7 mouse cellular contexts compared by ENCODE assay signal in the genomic region with DNA sequence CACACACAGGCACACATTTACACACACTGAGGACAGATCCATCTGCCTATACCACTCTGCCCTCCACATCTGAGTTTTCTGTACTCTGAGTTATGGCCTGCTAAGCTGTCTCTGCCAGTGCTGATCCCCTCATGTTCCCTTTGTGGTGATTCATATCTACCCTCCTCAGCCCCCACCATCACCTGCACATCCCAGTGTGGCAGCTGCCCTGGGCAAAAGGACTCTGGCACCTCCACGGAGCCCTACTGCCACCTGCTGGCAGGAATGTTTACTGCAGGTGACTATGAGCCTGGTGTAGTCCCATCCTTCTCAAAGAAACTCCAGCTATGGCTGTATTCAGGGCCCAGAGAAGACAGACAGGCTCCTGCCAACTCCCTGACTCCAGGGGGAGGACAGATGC. TPM values are rescaled to one million over a fixed set of nuclear protein-coding genes. Genes with fewer than 3 reads are reported as not detected.
DNase-seq lines count a peak whose midpoint lies in the region; ATAC-seq and TF ChIP-seq lines count a peak whose summit lies in the region.

No protein-coding gene starts in this region.

- no peaks in the 10 kb centered on the region for H3K9me3 ChIP-seq in intestine, embryonic 15.5 days
- H3K9me3 ChIP-seq in midbrain, embryonic 13.5 days: no peaks in the 10 kb centered on the region

- no peak overlapping the region for H3K4me3 ChIP-seq in intestine, embryonic 15.5 days (replicated peaks)
- no peak overlapping the region for H3K4me3 ChIP-seq in midbrain, embryonic 13.5 days (replicated peaks)
- no peak overlapping the region for H3K4me3 ChIP-seq in small intestine, adult 2 months (ENCODE audit: low read depth, low read length)

- peak; percentile 90 to 92 for DNase-seq in adrenal gland, adult 18-20 months (ENCODE audit: low spot score in 2 of 2)
- peak; percentile 92 for DNase-seq in embryo, embryonic 10.5 days (ENCODE audit: low spot score)
- DNase-seq in gastrocnemius, postnatal 14 days: peak; percentile 85
- peak; percentile 90 to 92 for DNase-seq in left cerebral cortex, postnatal 14 days (ENCODE audit: low spot score in 2 of 2)

- H3K4me1 ChIP-seq in intestine, embryonic 15.5 days (replicated peaks): peaks cover 16% of the 10 kb centered on the region
- H3K4me1 ChIP-seq in midbrain, embryonic 13.5 days (replicated peaks): peaks cover 9% of the 10 kb centered on the region
- H3K4me1 ChIP-seq in small intestine, adult 2 months (ENCODE audit: control insufficient read depth, insufficient read depth, insufficient read length, low read length): peaks cover 2% of the 10 kb centered on the region; the same call in 1 of the 2 replicates

- no peak overlapping the region for H3K9ac ChIP-seq in intestine, embryonic 15.5 days
- H3K9ac ChIP-seq in midbrain, embryonic 13.5 days (replicated peaks): no peak overlapping the region

- intact Hi-C loops in gastrocnemius, postnatal 14 days (cut with DNase I; ENCODE audit: low total_unique reads): no loop called here
- intact Hi-C loops in left cerebral cortex, postnatal 14 days (cut with DNase I): loop anchor here (10.0 kb wide), 1 partner anchor 545 kb away; no protein-coding TSS in a partner anchor

- no peaks in the 10 kb centered on the region for H3K27me3 ChIP-seq in intestine, embryonic 15.5 days (replicated peaks)
- no peaks in the 10 kb centered on the region; the same call in 1 of the 2 replicates for H3K27me3 ChIP-seq in midbrain, embryonic 13.5 days
- no peaks in the 10 kb centered on the region for H3K27me3 ChIP-seq in small intestine, adult 2 months (ENCODE audit: control insufficient read depth, insufficient read depth, low read length)

- ATAC-seq in intestine, embryonic 15.5 days: peak; percentile 78
- peak; percentile 74 for ATAC-seq in midbrain, embryonic 13.5 days

- 0 out of 2 replicates have a peak overlapping the region, but pooled peaks have one; percentile 19 for H3K4me2 ChIP-seq in intestine, embryonic 15.5 days (replicated peaks)
- no peak overlapping the region for H3K4me2 ChIP-seq in midbrain, embryonic 13.5 days (replicated peaks)

- no peak for TF ChIP-seq POLR2A in small intestine, adult 2 months (IDR thresholded peaks at IDR 0.05; ENCODE audit: low read depth, low read length)

- no peaks in the 10 kb centered on the region for H3K36me3 ChIP-seq in intestine, embryonic 15.5 days
- no peaks in the 10 kb centered on the region for H3K36me3 ChIP-seq in midbrain, embryonic 13.5 days
- no peaks in the 10 kb centered on the region for H3K36me3 ChIP-seq in small intestine, adult 2 months (ENCODE audit: control insufficient read depth, insufficient read depth, low read length)

- 0% methylated on average over 1 of the region's 1 CpGs for WGBS in intestine, embryonic 15.5 days
- 6% methylated on average over 1 of the region's 1 CpGs for WGBS in midbrain, embryonic 13.5 days
- WGBS in small intestine, adult 2 months: 0% methylated on average over 1 of the region's 1 CpGs

- no peak overlapping the region for H3K27ac ChIP-seq in intestine, embryonic 15.5 days
- no peak overlapping the region for H3K27ac ChIP-seq in midbrain, embryonic 13.5 days
- no peak overlapping the region for H3K27ac ChIP-seq in small intestine, adult 2 months (ENCODE audit: insufficient read depth, low read depth, low read length)

- peak; percentile 86; the same call in 1 of the 2 replicates for TF ChIP-seq CTCF in small intestine, adult 2 months (IDR thresholded peaks at IDR 0.05; ENCODE audit: extremely low read depth, insufficient read length, insufficient replicate concordance, low read depth, low read length)

RNA-seq across cellular contexts. Expression of a gene that starts 7.1 kb away (rescaled TPM):
- total RNA-seq in adrenal gland, adult 18-20 months (2021): 1 to 10 TPM; 3.6 to 4.7 TPM
- 1 to 10 TPM; 2.9 to 3.0 TPM for total RNA-seq in gastrocnemius, postnatal 14 days (2021)
- polyA plus RNA-seq in intestine, embryonic 15.5 days (2015; fragmentation: Nextera tagmentation; extraction: Ambion mirVana): 2.9 TPM in 2 replicates
- total RNA-seq in left cerebral cortex, postnatal 14 days (2021): 10 to 100 TPM; 18.4 to 22.6 TPM
- 3.9 and 4.4 TPM in 2 replicates for polyA plus RNA-seq in midbrain, embryonic 13.5 days (2015; fragmentation: Nextera tagmentation; extraction: Ambion mirVana)
- polyA plus RNA-seq in small intestine, adult 2 months (2012; rRNA removed): 2.5 and 3.0 TPM in 2 replicates

RNA-seq across cellular contexts. Expression of a gene that starts 41.5 kb away (rescaled TPM):
- 1 to 10 TPM in 1 of 2 experiments, under 1 TPM in 1; 0.73 to 1.1 TPM for total RNA-seq in adrenal gland, adult 18-20 months (2021)
- under 1 TPM; 0.29 to 0.35 TPM for total RNA-seq in gastrocnemius, postnatal 14 days (2021)
- polyA plus RNA-seq in intestine, embryonic 15.5 days (2015; fragmentation: Nextera tagmentation; extraction: Ambion mirVana): 21.5 and 23.7 TPM in 2 replicates
- total RNA-seq in left cerebral cortex, postnatal 14 days (2021): 1 to 10 TPM in 1 of 2 experiments, under 1 TPM in 1; 0.85 to 1.3 TPM
- 2.7 and 5.6 TPM in 2 replicates for polyA plus RNA-seq in midbrain, embryonic 13.5 days (2015; fragmentation: Nextera tagmentation; extraction: Ambion mirVana)
- 18.0 and 28.3 TPM in 2 replicates for polyA plus RNA-seq in small intestine, adult 2 months (2012; rRNA removed)

RNA-seq across cellular contexts. Expression of a gene that starts 58.5 kb away (rescaled TPM):
- total RNA-seq in adrenal gland, adult 18-20 months (2021): under 1 TPM; 0.27 to 0.35 TPM
- under 1 TPM; 0.14 to 0.20 TPM for total RNA-seq in gastrocnemius, postnatal 14 days (2021)
- polyA plus RNA-seq in intestine, embryonic 15.5 days (2015; fragmentation: Nextera tagmentation; extraction: Ambion mirVana): 0.15 and 0.19 TPM in 2 replicates
- 100 to 1,000 TPM; 292 to 302 TPM for total RNA-seq in left cerebral cortex, postnatal 14 days (2021)
- polyA plus RNA-seq in midbrain, embryonic 13.5 days (2015; fragmentation: Nextera tagmentation; extraction: Ambion mirVana): 3.0 and 3.8 TPM in 2 replicates
- 0.06 and 0.74 TPM in 2 replicates for polyA plus RNA-seq in small intestine, adult 2 months (2012; rRNA removed)

Comparison
In these comparisons a context has a peak if more than half of its experiments do, and no peak if none do; other contexts are left out.
1. RNA of a gene that starts 58.5 kb away (total RNA-seq): 292 to 302 TPM in left cerebral cortex, postnatal 14 days; 0.27 to 0.35 TPM in adrenal gland, adult 18-20 months and 0.14 to 0.20 TPM in gastrocnemius, postnatal 14 days; every median in the first group is over 100 times any median in the second.
2. Peak in every context shown above with its lines, with median percentiles within 50 percentile points of each other: DNase-seq.